Mouse (Mus musculus) liver, adult 2 months (tissue): Measurements from ENCODE around the gene Alox12. TPM values are rescaled to one million over a fixed set of nuclear protein-coding genes. Genes with fewer than 3 reads are reported as not detected.

Experiments used
- DNase-seq: peaks from one replicate; pipeline ENCODE4 v3.0.0-alpha.2; 2011; ENCODE audit warnings: low read depth, low spot score; ENCODE audit errors: extremely low read depth
- H3K27ac ChIP-seq: fragments of 200-500 bp; replicated peaks from 2 replicates; pipeline ENCODE4 v1.5.1; 2012; ENCODE audit warnings: low read depth, mild to moderate bottlenecking, control low read depth, inconsistent platforms, low read length; ENCODE audit not compliant: insufficient read depth
- H3K27me3 ChIP-seq: fragments of 200-500 bp; 2 replicates; pipeline ENCODE4 v1.6.1; 2012; ENCODE audit warnings: mild to moderate bottlenecking, moderate library complexity, low read length, inconsistent platforms; ENCODE audit not compliant: control insufficient read depth, insufficient read depth
- H3K36me3 ChIP-seq: fragments of 200-500 bp; 2 replicates; pipeline ENCODE4 v1.6.1; 2012; ENCODE audit warnings: low read length, inconsistent platforms; ENCODE audit not compliant: control insufficient read depth, insufficient read depth
- H3K4me1 ChIP-seq: fragments of 200-500 bp; 2 replicates; pipeline ENCODE4 v1.6.1; 2011; ENCODE audit warnings: low read length; ENCODE audit not compliant: control insufficient read depth, insufficient read depth
- H3K4me3 ChIP-seq: fragments of 200-500 bp; 2 replicates; pipeline ENCODE4 v1.5.1; 2011; ENCODE audit warnings: low read depth, mild to moderate bottlenecking, control low read depth, low read length, moderate library complexity; ENCODE audit not compliant: insufficient read depth
- H3K79me2 ChIP-seq: fragments of 200-500 bp; 2 replicates; pipeline ENCODE4 v1.6.1; 2012; ENCODE audit warnings: inconsistent platforms, mild to moderate bottlenecking, low read length, moderate library complexity; ENCODE audit not compliant: control insufficient read depth, insufficient read depth
- H3K9ac ChIP-seq: fragments of 200-500 bp; 2 replicates; pipeline ENCODE4 v1.6.1; 2012; ENCODE audit warnings: low read depth, mild to moderate bottlenecking, control low read depth, inconsistent platforms, low read length
- CTCF ChIP-seq: fragments of 200-500 bp; IDR thresholded peaks from 2 replicates; pipeline ENCODE4 v1.5.1; 2011; ENCODE audit warnings: low read depth, low read length, control low read depth
- POLR2A ChIP-seq: fragments of 200-500 bp; IDR thresholded peaks from 2 replicates; pipeline ENCODE4 v1.6.1; 2011; ENCODE audit warnings: low read length, control low read depth; ENCODE audit not compliant: insufficient read depth; ENCODE audit errors: extremely low read depth
- WGBS: fragments of 180-500 bp; shearing (Covaris S2); methylation state at CpG from one replicate; pipeline ENCODE4 v1.1.7; 2018; 5-methylcytosine and 5-hydroxymethylcytosine counted together
- polyA plus RNA-seq: library from polyadenylated mRNA; depleted of rRNA; stranded (reverse); fragments of >200 nt; gene quantifications from 2 replicates; pipeline ENCODE4 v1.2.3, GENCODE M21; 2012; rRNA removed
- total RNA-seq: library from RNA; depleted of rRNA; stranded (reverse); fragments of >200 nt; gene quantifications from 2 replicates; pipeline ENCODE4 v1.2.3, GENCODE M21; 2014; rRNA removed

The Alox12 gene
- total RNA-seq, result 0.09 and 0.20 TPM in 2 replicates
- 0.28 and 0.46 TPM in 2 replicates for polyA plus RNA-seq

- peak within 1 kb of the TSS; percentile 4; the same call in 1 of the 2 replicates for H3K9ac ChIP-seq
Measured at GRCm38 (mm10) chr11:70254931-70255531, at the start of gene Alox12. TSS of gene Alox12 (minus strand) at chr11:70255353.

GRCm38 (mm10) chr11:70302293-70302692 lies 47.1 kb upstream of the Alox12 start:
- TF ChIP-seq CTCF, result no peak
- no peak for TF ChIP-seq POLR2A
- H3K27me3 ChIP-seq, result no peaks in the 10 kb centered on the region
- no peak overlapping the region for H3K4me3 ChIP-seq
- no peaks in the 10 kb centered on the region for H3K79me2 ChIP-seq
- 70% methylated on average over 4 of the region's 4 CpGs for WGBS
- H3K36me3 ChIP-seq, result no peaks in the 10 kb centered on the region
- H3K27ac ChIP-seq, result no peak overlapping the region
- DNase-seq, result no peak
- H3K9ac ChIP-seq, result no peak overlapping the region
- peaks cover 2% of the 10 kb centered on the region; the same call in 1 of the 2 replicates for H3K4me1 ChIP-seq

More at GRCm38 (mm10) chr11:70254931-70255531, at the start of gene Alox12:
- H3K27me3 ChIP-seq, result peaks cover 6% of the 10 kb centered on the region; the same call in 1 of the 2 replicates
- H3K4me1 ChIP-seq, result no peaks in the 10 kb centered on the region
- TF ChIP-seq POLR2A, result no peak
- peak; percentile 71 for TF ChIP-seq CTCF
- peak within 1 kb of the TSS; percentile 50; the same call in 1 of the 2 replicates for H3K4me3 ChIP-seq
- H3K36me3 ChIP-seq, result no peaks in the 10 kb centered on the region
- DNase-seq, result peak; percentile 26
- WGBS, result 4% methylated on average over 25 of the region's 25 CpGs
- H3K27ac ChIP-seq, result no peak within 1 kb of the TSS
- H3K79me2 ChIP-seq, result no peaks in the 10 kb centered on the region

- 49% methylated on average over 12 of the region's 12 CpGs for WGBS
- Histone ChIP-seq H3K36me3 (no peaks in the 10 kb centered on the region), H3K4me1 (no peaks in the 10 kb centered on the region), H3K4me3 (no peak overlapping the region), H3K27ac (no peak overlapping the region), H3K79me2 (no peaks in the 10 kb centered on the region), H3K27me3 (no peaks in the 10 kb centered on the region), H3K9ac (no peak overlapping the region)
- no peak for DNase-seq
- no peak for TF ChIP-seq CTCF
- TF ChIP-seq POLR2A, result no peak
Measured at GRCm38 (mm10) chr11:70297836-70298454, 42.8 kb upstream of the Alox12 start.

GRCm38 (mm10) chr11:70297405-70297804 lies 42.3 kb upstream of the Alox12 start:
- Histone ChIP-seq H3K27ac (no peak overlapping the region), H3K4me1 (no peaks in the 10 kb centered on the region), H3K4me3 (no peak overlapping the region), H3K9ac (no peak overlapping the region), H3K27me3 (no peaks in the 10 kb centered on the region), H3K79me2 (no peaks in the 10 kb centered on the region), H3K36me3 (no peaks in the 10 kb centered on the region)
- no peak for DNase-seq
- WGBS, result 33% methylated on average over 4 of the region's 4 CpGs
- no peak for TF ChIP-seq CTCF
- TF ChIP-seq POLR2A, result no peak

GRCm38 (mm10) chr11:70293881-70294280 lies 38.7 kb upstream of the Alox12 start:
- no peak overlapping the region for H3K4me3 ChIP-seq
- H3K36me3 ChIP-seq, result no peaks in the 10 kb centered on the region
- no peak overlapping the region for H3K9ac ChIP-seq
- TF ChIP-seq CTCF, result no peak
- DNase-seq, result no peak
- WGBS, result 92% methylated on average over 6 of the region's 6 CpGs
- H3K4me1 ChIP-seq, result no peaks in the 10 kb centered on the region
- H3K79me2 ChIP-seq, result no peaks in the 10 kb centered on the region
- no peaks in the 10 kb centered on the region for H3K27me3 ChIP-seq
- no peak overlapping the region for H3K27ac ChIP-seq

- DNase-seq, result no peak
- no peaks in the 10 kb centered on the region for H3K36me3 ChIP-seq
- H3K27me3 ChIP-seq, result no peaks in the 10 kb centered on the region
- TF ChIP-seq CTCF, result no peak
- TF ChIP-seq POLR2A, result no peak
- no peak overlapping the region for H3K9ac ChIP-seq
- H3K79me2 ChIP-seq, result no peaks in the 10 kb centered on the region
- no peaks in the 10 kb centered on the region for H3K4me1 ChIP-seq
- no peak overlapping the region for H3K4me3 ChIP-seq
- WGBS, result 88% methylated on average over 6 of the region's 6 CpGs
- H3K27ac ChIP-seq, result no peak overlapping the region
Measured at GRCm38 (mm10) chr11:70291235-70291634, 36.1 kb upstream of the Alox12 start.
